Mouse (Mus musculus): ENCODE measurements around the gene Slc2a1.

Gene Slc2a1

GRCm38 (mm10) chr4:119108495-119109408 is at the start of gene Slc2a1:
Gene Slc2a1, plus strand, starts transcription at chr4:119108711.
- peak; percentile 93 for DNase-seq

DNA sequence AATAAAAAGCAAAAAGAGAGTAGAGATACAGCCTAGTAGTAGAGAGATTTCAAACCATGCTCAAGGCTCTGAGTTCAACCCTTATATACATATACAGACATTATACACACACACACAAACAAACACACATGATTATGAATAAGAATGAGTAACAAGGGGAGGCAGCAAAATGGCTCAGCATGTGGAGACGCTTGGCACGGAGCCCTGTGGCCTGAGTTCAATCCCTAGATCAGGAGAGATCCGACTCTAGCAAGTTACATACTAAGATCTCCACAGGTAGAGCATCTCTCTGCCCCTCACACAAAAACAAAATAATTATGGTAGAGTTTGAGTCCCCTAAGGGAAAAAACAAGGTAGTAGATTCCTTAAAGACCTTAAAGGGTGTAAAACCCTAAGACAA is 41.7 kb upstream of the Slc2a1 start:
- DNase-seq = peak in 1 of 2 experiments; percentile 24

GRCm38 (mm10) chr4:119067204-119067603 is 41.3 kb upstream of the Slc2a1 start:
- DNase-seq = no peak

DNA sequence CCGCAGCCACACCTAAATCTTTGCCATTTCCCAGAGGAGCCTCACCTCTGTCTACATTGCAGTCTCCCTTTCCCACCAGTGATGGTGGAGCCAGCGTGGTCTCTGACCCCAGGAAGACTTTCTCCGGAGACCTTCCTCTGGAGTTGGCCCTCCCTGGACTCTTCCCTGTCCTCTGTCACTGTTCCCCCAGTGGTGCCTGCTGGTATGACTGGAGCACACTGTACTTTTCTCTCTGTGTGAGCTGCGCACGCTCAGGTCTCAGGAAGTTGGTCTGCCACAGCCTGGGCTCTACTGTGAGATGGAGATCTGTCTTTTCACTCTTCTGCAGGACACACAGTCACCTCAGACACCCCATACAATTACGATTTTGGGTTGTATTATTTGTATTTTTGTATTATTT is 39.6 kb upstream of the Slc2a1 start:
- peak in 1 of 2 experiments; percentile 13 for DNase-seq

- DNase-seq = no peak
These were observed 38.3 kb upstream of the Slc2a1 start for GRCm38 (mm10) chr4:119070181-119070580.

- DNase-seq = no peak
These were observed 37.4 kb upstream of the Slc2a1 start for GRCm38 (mm10) chr4:119070959-119071647.

DNA sequence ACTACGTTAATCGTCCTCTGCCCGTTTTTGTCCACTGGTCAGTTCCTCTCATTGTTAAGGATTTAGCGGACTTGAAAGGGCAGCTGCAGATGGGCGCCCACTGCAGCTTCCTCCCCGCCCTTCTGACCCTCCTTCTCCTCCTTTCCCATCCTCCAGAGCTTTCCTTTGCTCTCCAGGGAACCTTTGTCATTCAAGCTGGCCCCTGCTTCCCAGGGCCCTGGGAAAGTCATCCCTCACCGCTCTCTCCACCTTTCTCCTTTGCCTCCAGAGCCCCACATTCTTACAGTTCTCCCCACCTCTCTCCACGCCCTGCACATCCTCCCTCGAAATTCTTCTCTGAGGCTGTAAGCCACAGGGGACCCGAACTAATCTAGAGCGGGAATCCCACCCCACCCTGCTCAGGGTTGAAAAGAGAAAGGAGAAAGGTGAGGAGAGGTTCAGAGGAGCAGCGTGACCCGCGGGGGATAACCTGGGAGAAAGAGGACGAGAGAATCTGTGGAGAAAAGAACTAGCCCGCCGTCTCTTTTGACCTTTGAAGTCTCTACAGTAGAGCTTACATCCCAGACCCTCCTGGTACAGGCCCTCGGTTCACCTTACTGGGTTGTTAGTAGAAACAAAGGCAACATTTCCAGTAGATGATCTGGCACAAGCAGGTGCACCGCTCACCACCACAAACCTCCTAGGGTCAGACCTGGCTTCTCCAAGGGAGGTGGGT is 36.7 kb upstream of the Slc2a1 start:
- no peak for DNase-seq

DNA sequence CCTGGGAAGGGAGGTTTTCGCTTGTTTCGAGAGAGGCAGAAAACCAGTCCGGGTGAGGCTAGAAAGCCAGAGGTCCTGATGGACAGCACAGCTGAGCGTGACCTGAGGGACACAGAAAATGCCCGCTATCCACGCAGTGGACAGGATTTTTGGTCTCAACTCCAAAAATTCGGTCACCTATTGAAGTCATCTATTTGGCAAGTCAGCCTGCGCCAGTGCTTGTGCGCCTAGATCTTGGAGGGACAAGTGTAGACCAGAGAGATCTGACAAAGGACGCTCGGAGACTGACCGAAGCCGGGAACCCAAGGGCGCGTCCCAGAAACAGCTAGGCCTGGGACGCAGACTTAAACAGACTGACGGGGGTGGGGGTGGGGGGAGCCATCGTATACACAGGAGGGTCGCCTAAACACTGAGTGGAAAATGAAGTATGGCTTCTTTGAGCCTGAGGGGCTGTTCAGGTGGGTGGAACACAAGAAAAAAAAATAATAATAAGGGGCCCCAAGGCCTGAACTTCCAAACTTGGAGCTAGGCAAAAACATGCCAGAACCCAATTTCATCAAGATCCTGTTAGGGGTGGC is 36.1 kb upstream of the Slc2a1 start:
- DNase-seq = no peak

DNA sequence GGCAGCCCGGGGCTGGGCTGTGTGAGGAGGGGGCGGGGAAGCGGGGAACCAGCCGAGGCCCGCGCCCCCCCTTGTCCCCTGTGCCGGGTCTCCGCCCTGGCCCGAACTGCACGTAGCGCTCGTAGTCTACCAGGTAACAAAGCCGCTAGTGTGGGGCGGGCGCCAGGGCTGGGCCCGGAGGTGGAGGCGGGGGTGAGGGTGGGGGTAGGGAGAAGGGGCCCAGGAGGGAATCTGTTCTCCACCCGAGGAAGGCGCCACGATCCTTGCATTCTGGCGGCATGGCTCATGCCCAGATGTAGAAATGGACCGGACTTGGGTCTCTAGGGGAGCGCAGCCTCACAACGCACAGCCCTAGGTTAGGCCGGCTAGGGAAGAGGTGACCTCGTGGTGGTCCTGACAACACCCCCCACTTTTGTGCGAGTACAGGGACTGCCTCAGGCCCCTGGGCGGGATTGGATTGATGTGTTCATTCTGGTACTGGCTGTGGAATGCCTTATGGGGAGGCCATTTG is 35.5 kb upstream of the Slc2a1 start:
- peak in 1 of 2 experiments; percentile 6 for DNase-seq

DNA sequence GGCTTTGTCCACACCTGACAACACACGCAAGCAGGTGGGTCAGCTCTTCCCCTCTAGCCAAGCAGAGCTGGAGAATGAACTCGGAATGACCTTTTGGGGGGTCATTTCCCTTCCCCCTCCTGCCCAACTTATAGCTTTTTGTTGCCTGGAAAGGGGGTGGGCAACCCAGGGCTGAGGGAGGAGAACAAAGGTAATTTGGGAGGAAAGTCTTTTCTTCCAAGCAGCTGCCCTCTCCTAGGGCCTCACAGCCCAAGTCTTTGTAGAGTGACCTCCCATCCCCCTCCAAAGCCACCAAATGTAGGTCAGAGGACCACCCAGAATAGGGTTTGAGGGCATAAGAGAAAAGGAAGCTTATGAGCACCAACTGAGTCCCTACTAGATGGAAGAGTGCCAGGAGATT is 34.9 kb upstream of the Slc2a1 start:
- no peak for DNase-seq

- no peak for DNase-seq
These were observed 33.9 kb upstream of the Slc2a1 start for GRCm38 (mm10) chr4:119074596-119074995.

DNA sequence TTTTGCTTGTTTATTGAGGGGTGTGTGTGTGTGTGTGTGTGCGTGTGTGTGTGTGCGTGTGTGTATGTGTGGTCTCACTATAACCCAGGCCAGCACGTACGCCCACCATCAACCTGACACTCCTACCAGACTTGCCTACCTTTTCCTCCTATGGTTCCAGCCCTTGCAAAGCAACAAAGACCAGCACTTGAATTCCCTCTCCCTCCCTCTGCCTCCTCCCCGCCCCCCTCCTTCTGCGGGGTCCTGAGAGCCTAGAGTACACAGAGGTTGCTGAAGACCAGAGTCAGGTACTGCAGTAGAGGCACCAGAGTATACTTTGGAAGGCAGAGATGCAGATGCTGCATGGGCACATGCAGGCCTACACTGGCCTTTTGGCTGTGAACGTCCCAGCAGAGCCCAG is 33.2 kb upstream of the Slc2a1 start:
- DNase-seq = no peak

- no peak for DNase-seq
These were observed 32.2 kb upstream of the Slc2a1 start for GRCm38 (mm10) chr4:119076336-119076735.

- DNase-seq = peak; percentile 84
These were observed 31.3 kb upstream of the Slc2a1 start for GRCm38 (mm10) chr4:119077084-119077682.

GRCm38 (mm10) chr4:119079928-119080327 is 28.6 kb upstream of the Slc2a1 start:
- DNase-seq = no peak

DNA sequence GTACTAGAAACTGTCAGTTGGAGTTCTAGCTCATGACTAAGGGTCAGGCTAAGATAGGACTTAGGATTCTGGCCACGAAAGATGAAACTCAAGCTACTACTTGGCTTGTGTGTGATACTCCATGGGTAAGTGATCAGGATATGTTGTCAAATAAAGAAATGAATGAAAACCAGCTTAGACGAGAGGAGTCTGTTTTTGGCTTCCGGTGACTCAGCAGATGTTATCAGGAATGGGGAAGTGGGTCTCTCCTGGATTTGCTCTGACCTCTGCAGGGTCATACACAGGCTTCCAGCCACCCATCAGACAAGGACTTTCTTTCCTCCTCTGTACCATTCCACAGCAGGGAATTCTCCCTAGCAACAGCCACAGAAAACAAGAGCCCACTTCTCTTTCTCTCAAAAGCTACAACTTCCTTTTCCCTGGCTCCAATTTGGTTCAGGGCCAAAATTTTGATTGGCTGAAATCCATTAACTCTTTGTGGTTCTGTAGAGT is 25.7 kb upstream of the Slc2a1 start:
- DNase-seq = peak in 1 of 2 experiments; percentile 21

GRCm38 (mm10) chr4:119088424-119088823 is 20.1 kb upstream of the Slc2a1 start:
- no peak for DNase-seq

GRCm38 (mm10) chr4:119093890-119094289 is 14.6 kb upstream of the Slc2a1 start:
- no peak for DNase-seq

DNA sequence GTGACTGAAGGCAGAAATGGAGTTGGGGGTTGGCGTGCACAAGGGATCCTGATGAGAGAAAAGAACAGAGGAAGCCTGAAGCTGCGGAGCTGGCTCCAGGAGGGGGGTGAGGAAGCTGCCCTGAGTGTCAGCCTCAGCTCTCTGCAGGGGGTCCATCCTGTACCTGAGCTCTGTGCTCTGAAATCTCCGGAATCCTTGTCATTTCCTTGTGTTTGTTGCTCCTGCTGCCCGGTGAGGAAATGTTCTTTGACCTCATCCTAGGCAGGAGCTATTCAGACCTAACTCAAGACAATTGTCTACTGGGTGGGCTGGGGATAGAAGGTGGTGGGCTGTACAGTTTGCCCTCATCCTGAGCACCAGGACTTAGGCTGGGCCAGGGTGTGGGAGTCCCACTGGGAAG is 13.5 kb upstream of the Slc2a1 start:
- no peak for DNase-seq

- DNase-seq = no peak
These were observed 12.1 kb upstream of the Slc2a1 start for GRCm38 (mm10) chr4:119096401-119096800.

- no peak for DNase-seq
These were observed 11.1 kb upstream of the Slc2a1 start for GRCm38 (mm10) chr4:119097421-119097820.

All from cerebellum, postnatal 14 days (tissue).